Mouse (Mus musculus) ES-Bruce4 (cell line): ENCODE measurements around the gene Akap5. TPM values are rescaled to one million over a fixed set of nuclear protein-coding genes. Genes with fewer than 3 reads are reported as not detected.

Source experiments
- H3K27ac ChIP-seq: 2 replicates; pipeline ENCODE4 v1.5.1; 2012; ENCODE audit warnings: low read length, inconsistent platforms; ENCODE audit not compliant: insufficient read depth
- H3K27me3 ChIP-seq: 2 replicates; pipeline ENCODE4 v1.6.1; 2012; ENCODE audit warnings: mild to moderate bottlenecking, low read length, inconsistent platforms; ENCODE audit not compliant: control insufficient read depth, poor library complexity, insufficient read depth, severe bottlenecking
- H3K36me3 ChIP-seq: 2 replicates; pipeline ENCODE4 v1.6.1; 2012; ENCODE audit warnings: inconsistent platforms, mild to moderate bottlenecking, low read length, moderate library complexity; ENCODE audit not compliant: control insufficient read depth, poor library complexity, insufficient read depth, severe bottlenecking
- H3K4me1 ChIP-seq: one replicate; pipeline ENCODE4 v1.8.1; 2011; ENCODE audit warnings: low read length; ENCODE audit not compliant: control insufficient read depth, insufficient read depth
- H3K4me3 ChIP-seq: 2 replicates; pipeline ENCODE4 v1.5.1; 2011; ENCODE audit warnings: low read depth, mild to moderate bottlenecking, low read length
- H3K9ac ChIP-seq: 2 replicates; pipeline ENCODE4 v1.6.1; 2012; ENCODE audit warnings: low read depth, mild to moderate bottlenecking, inconsistent platforms; ENCODE audit not compliant: poor library complexity, severe bottlenecking
- H3K9me3 ChIP-seq: replicated peaks from 2 replicates; pipeline ENCODE4 v1.6.1; 2012; ENCODE audit warnings: mild to moderate bottlenecking, low read length, inconsistent platforms; ENCODE audit not compliant: control insufficient read depth, poor library complexity, insufficient read depth, severe bottlenecking
- CTCF ChIP-seq: IDR thresholded peaks from one replicate; pipeline ENCODE4 v1.8.1; 2011; ENCODE audit warnings: low read depth, low read length
- EP300 ChIP-seq: IDR thresholded peaks from 2 replicates; pipeline ENCODE4 v1.6.1; 2011; ENCODE audit warnings: low read depth, low read length; ENCODE audit not compliant: insufficient read depth
- POLR2A ChIP-seq: IDR thresholded peaks from one replicate; pipeline ENCODE4 v1.8.1; 2011; ENCODE audit warnings: low read length; ENCODE audit not compliant: insufficient read depth
- polyA plus RNA-seq: library from polyadenylated mRNA; stranded (reverse); fragments of >200 nt; gene quantifications from 2 replicates; pipeline ENCODE4 v1.2.4, GENCODE M21; 2011; ENCODE audit warnings: low read depth; ENCODE audit not compliant: missing spikeins, insufficient read depth, insufficient read length

Akap5 gene
- polyA plus RNA-seq, 1 experiment = 11.1 TPM

GRCm38 (mm10) chr12:76311951-76312350 lies 12.7 kb upstream of the Akap5 start:
- Histone ChIP-seq H3K9ac (no peak overlapping the region), H3K36me3 (peaks cover 82% of the 10 kb centered on the region)

GRCm38 (mm10) chr12:76318282-76319212 lies 6.1 kb upstream of the Akap5 start:
- Histone ChIP-seq H3K9ac (no peak overlapping the region), H3K4me3 (no peak overlapping the region), H3K27me3 (no peaks in the 10 kb centered on the region), H3K4me1 (no peaks in the 10 kb centered on the region), H3K36me3 (peaks cover 53% of the 10 kb centered on the region), H3K9me3 (no peaks in the 10 kb centered on the region), H3K27ac (no peak overlapping the region)
- TF ChIP-seq POLR2A (no peak), EP300 (no peak), CTCF (no peak)

More at GRCm38 (mm10) chr12:76311951-76312350, 12.7 kb upstream of the Akap5 start:
- no peak overlapping the region for H3K4me3 ChIP-seq
- H3K27ac ChIP-seq = no peak overlapping the region
- H3K9me3 ChIP-seq = no peaks in the 10 kb centered on the region
- no peaks in the 10 kb centered on the region for H3K4me1 ChIP-seq
- no peaks in the 10 kb centered on the region for H3K27me3 ChIP-seq
- no peak for TF ChIP-seq EP300
- TF ChIP-seq CTCF = no peak
- no peak for TF ChIP-seq POLR2A

- Histone ChIP-seq H3K27ac (no peak overlapping the region), H3K9ac (no peak overlapping the region), H3K36me3 (peaks cover 4% of the 10 kb centered on the region; the same call in 1 of the 2 replicates), H3K27me3 (no peaks in the 10 kb centered on the region), H3K4me3 (no peak overlapping the region), H3K9me3 (no peaks in the 10 kb centered on the region), H3K4me1 (no peaks in the 10 kb centered on the region)
- no peak for TF ChIP-seq CTCF
- TF ChIP-seq POLR2A = no peak
- no peak for TF ChIP-seq EP300
Measured at GRCm38 (mm10) chr12:76326437-76327220, 1.9 kb downstream of the Akap5 start.

- Histone ChIP-seq H3K4me1 (no peaks in the 10 kb centered on the region), H3K4me3 (no peak overlapping the region), H3K36me3 (0 out of 2 replicates have a peak, but pooled peaks cover 4% of the 10 kb centered on the region), H3K27ac (no peak overlapping the region), H3K9me3 (no peaks in the 10 kb centered on the region), H3K9ac (no peak overlapping the region), H3K27me3 (no peaks in the 10 kb centered on the region)
- TF ChIP-seq POLR2A (no peak), EP300 (no peak), CTCF (no peak)
Measured at GRCm38 (mm10) chr12:76328567-76329354, 4.1 kb downstream of the Akap5 start.

GRCm38 (mm10) chr12:76333688-76334087 lies 9.0 kb downstream of the Akap5 start:
- H3K4me1 ChIP-seq = no peaks in the 10 kb centered on the region
- no peak overlapping the region for H3K9ac ChIP-seq
- H3K4me3 ChIP-seq = no peak overlapping the region
- H3K27me3 ChIP-seq = no peaks in the 10 kb centered on the region
- no peak for TF ChIP-seq CTCF
- TF ChIP-seq EP300 = no peak
- TF ChIP-seq POLR2A = no peak
- H3K36me3 ChIP-seq = no peaks in the 10 kb centered on the region
- H3K27ac ChIP-seq = no peak overlapping the region
- no peaks in the 10 kb centered on the region for H3K9me3 ChIP-seq
